Mouse (Mus musculus) cerebellum, adult 2 months (tissue): Measurements from ENCODE around the gene Plxna4. TPM values are rescaled to one million over a fixed set of nuclear protein-coding genes. Genes with fewer than 3 reads are reported as not detected.
A peak's percentile ranks its signal among the peaks of the same experiment; 100 is the strongest.

ENCODE experiments used
- DNase-seq, 2 experiments: peaks; one replicate each; pipeline ENCODE4 v3.0.0; 2021
- H3K27ac ChIP-seq: fragments of 200-500 bp; 2 replicates; pipeline ENCODE4 v1.5.1; 2012; ENCODE audit warnings: low read length, control low read depth, inconsistent platforms; ENCODE audit not compliant: insufficient read depth
- H3K27me3 ChIP-seq: fragments of 200-500 bp; 2 replicates; pipeline ENCODE4 v1.6.1; 2012; ENCODE audit warnings: inconsistent platforms, mild to moderate bottlenecking, low read length, moderate library complexity; ENCODE audit not compliant: control insufficient read depth, insufficient read depth
- H3K4me1 ChIP-seq: fragments of 200-500 bp; 2 replicates; pipeline ENCODE4 v1.6.1; 2011; ENCODE audit warnings: low read length; ENCODE audit not compliant: control insufficient read depth, insufficient read depth
- H3K4me3 ChIP-seq: fragments of 200-500 bp; replicated peaks from 2 replicates; pipeline ENCODE3; 2011; ENCODE audit warnings: mild to moderate bottlenecking, low read depth, low read length, control low read depth; ENCODE audit not compliant: insufficient read depth
- CTCF ChIP-seq: fragments of 200-500 bp; IDR thresholded peaks from 2 replicates; pipeline ENCODE4 v1.5.1; 2011; ENCODE audit warnings: low read depth, mild to moderate bottlenecking, control low read depth, low read length, moderate library complexity, borderline replicate concordance; ENCODE audit not compliant: insufficient read depth
- POLR2A ChIP-seq: fragments of 200-500 bp; IDR thresholded peaks from 2 replicates; pipeline ENCODE4 v1.6.1; 2011; ENCODE audit warnings: low read length, control low read depth, borderline replicate concordance; ENCODE audit not compliant: insufficient read depth
- WGBS: fragments of 180-500 bp; shearing (Covaris S2); methylation state at CpG from one replicate; pipeline ENCODE4 v1.1.7; 2018; 5-methylcytosine and 5-hydroxymethylcytosine counted together
- polyA plus RNA-seq: library from polyadenylated mRNA; depleted of rRNA; stranded (reverse); fragments of >200 nt; gene quantifications from 2 replicates; pipeline ENCODE4 v1.2.3, GENCODE M21; 2012

Plxna4 gene
- polyA plus RNA-seq, 1 experiment, result 15.6 TPM

- no peak for DNase-seq
- Histone ChIP-seq H3K4me3 (no peak overlapping the region), H3K27me3 (no peaks in the 10 kb centered on the region; the same call in 1 of the 2 replicates), H3K4me1 (0 out of 2 replicates have a peak, but pooled peaks cover 4% of the 10 kb centered on the region), H3K27ac (no peak overlapping the region)
- 88% methylated on average over 3 of the region's 3 CpGs for WGBS
- no peak for TF ChIP-seq POLR2A
- no peak for TF ChIP-seq CTCF
These were observed 228.3 kb downstream of the Plxna4 start for GRCm38 (mm10) chr6:32359675-32360074.

GRCm38 (mm10) chr6:32357497-32357896, 230.5 kb downstream of the Plxna4 start:
- Histone ChIP-seq H3K4me1 (0 out of 2 replicates have a peak, but pooled peaks cover 4% of the 10 kb centered on the region), H3K4me3 (no peak overlapping the region), H3K27ac (no peak overlapping the region), H3K27me3 (no peaks in the 10 kb centered on the region; the same call in 1 of the 2 replicates)
- DNase-seq, result no peak
- 90% methylated on average over 5 of the region's 5 CpGs for WGBS
- TF ChIP-seq CTCF (no peak), POLR2A (no peak)

DNA sequence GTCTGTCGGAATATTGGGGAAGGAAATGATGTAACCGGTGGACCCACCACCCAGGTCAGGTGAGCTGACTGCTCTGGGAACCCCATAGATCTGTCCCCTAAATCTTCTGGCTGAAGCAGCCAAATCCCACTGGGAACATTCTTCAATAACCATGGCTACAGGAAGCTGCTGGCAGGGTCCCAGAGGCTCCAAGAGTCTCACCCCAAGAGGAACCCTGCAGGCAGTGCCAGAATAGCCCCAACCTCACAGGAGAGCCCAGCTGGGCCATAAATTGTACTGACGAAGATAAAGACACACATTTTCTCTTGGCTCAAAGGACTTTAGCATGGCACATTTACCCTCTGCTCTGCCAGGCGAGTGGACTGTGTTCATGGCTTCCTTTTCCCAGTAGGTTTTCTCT, 232.4 kb downstream of the Plxna4 start:
- 43% methylated on average over 4 of the region's 4 CpGs for WGBS
- TF ChIP-seq POLR2A, result no peak
- H3K27ac ChIP-seq, result no peak overlapping the region

DNA sequence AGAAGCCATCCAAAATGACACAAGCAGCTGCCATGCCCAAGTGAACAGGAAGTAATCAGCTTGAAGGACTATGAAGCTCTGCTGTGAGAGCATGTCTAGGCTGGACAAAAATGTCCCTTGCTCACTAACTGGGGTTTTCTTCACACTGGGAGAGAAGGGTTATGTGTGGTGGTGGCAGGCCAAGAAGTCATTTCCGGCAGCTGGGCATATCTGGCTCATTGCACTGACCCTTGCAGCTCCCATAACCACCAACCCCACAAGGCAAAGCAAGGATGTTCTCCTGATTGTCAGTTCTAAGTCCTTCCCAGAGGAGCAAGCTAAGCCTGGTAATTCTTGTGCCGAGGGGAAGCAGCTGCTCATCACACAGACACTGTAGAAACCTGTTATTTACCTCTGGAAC, 239.0 kb downstream of the Plxna4 start:
- no peak for TF ChIP-seq POLR2A
- DNase-seq, result no peak
- Histone ChIP-seq H3K27me3 (no peaks in the 10 kb centered on the region), H3K27ac (no peak overlapping the region), H3K4me1 (peaks cover 4% of the 10 kb centered on the region; the same call in 1 of the 2 replicates), H3K4me3 (no peak overlapping the region)
- WGBS, result 77% methylated on average over 2 of the region's 2 CpGs

More for the DNA sequence above, 232.4 kb downstream of the Plxna4 start:
- DNase-seq, result peak; percentile 23
- Histone ChIP-seq H3K27me3 (no peaks in the 10 kb centered on the region; the same call in 1 of the 2 replicates), H3K4me3 (no peak overlapping the region), H3K4me1 (0 out of 2 replicates have a peak, but pooled peaks cover 4% of the 10 kb centered on the region)

DNA sequence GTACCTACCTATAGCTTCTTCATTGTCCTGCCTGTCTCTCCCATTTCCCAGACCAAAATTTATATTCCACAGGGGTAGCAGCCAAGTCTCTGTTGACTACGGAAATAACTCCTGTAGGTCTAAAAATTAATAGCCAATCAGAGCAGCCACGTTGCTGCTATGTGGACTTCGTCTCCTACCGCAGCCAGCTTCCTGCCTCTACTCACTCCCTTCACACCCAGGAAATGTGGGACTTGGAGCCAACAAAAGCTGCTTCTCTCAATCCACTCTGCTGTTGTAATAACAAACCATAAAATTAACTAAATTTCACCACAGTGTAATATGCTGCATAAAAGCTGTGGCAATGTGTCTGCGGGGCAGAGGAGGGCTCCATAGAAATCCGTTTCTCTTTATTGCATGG, 239.9 kb downstream of the Plxna4 start:
- DNase-seq, result no peak
- 84% methylated on average over 6 of the region's 6 CpGs for WGBS
- Histone ChIP-seq H3K27me3 (no peaks in the 10 kb centered on the region), H3K4me3 (no peak overlapping the region), H3K27ac (no peak overlapping the region), H3K4me1 (peaks cover 5% of the 10 kb centered on the region)
- TF ChIP-seq POLR2A, result no peak
- no peak for TF ChIP-seq CTCF

GRCm38 (mm10) chr6:32346015-32346414, 242.0 kb downstream of the Plxna4 start:
- TF ChIP-seq POLR2A (no peak), CTCF (no peak)
- no peak for DNase-seq
- H3K4me1 ChIP-seq, result peaks cover 10% of the 10 kb centered on the region
- H3K27me3 ChIP-seq, result no peaks in the 10 kb centered on the region; the same call in 1 of the 2 replicates
- 91% methylated on average over 2 of the region's 2 CpGs for WGBS
- no peak overlapping the region for H3K4me3 ChIP-seq
- no peak overlapping the region for H3K27ac ChIP-seq

DNA sequence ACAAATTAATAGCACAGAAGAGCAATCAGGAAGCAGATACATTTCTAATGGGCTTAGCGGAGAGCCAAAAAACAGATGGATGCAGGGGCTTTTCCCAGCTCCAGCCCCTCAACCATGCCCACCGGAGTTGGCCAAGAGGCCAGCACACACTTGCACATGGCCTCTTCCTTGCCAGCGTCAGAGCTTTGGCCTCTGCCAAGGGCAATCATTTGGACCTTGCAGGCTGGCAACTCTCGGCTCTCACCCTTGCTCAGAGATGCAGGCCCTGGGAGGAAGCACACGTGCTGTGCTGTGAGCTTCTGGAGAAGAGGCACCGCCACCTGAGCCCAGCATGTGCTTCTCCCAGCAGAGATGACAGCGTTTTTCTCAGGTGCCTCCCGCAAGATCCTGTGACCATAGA, 245.3 kb downstream of the Plxna4 start:
- WGBS, result 32% methylated on average over 8 of the region's 8 CpGs
- no peak overlapping the region for H3K27ac ChIP-seq
- no peak for TF ChIP-seq CTCF
- no peak for TF ChIP-seq POLR2A
- peak in 1 of 2 experiments; percentile 19 for DNase-seq
- H3K27me3 ChIP-seq, result no peaks in the 10 kb centered on the region; the same call in 1 of the 2 replicates
- peaks cover 6% of the 10 kb centered on the region; the same call in 1 of the 2 replicates for H3K4me1 ChIP-seq
- no peak overlapping the region for H3K4me3 ChIP-seq

DNA sequence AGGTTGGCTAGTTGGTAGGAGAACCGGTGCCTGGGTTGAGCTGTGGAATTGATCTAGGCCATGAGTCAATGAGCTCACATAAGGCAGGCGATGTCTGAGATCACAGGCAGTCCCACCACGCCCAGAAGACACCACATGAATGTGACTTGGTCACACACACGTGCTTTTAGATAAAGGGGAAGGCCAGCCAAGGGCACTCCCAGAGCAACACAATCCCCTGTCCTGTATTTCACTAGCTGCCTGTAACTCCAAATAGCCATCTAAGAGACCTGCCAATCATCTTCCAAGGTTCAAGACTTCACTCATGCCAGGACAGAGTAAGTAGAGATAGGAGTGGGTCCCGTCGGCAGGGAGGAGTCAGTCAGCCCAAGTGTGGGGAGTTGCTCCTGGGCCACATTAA, 245.7 kb downstream of the Plxna4 start:
- TF ChIP-seq CTCF (no peak), POLR2A (no peak)
- WGBS, result 84% methylated on average over 6 of the region's 6 CpGs
- H3K27me3 ChIP-seq, result no peaks in the 10 kb centered on the region; the same call in 1 of the 2 replicates
- no peak for DNase-seq
- no peak overlapping the region for H3K27ac ChIP-seq
- no peak overlapping the region for H3K4me3 ChIP-seq
- peaks cover 6% of the 10 kb centered on the region; the same call in 1 of the 2 replicates for H3K4me1 ChIP-seq
